Mouse (Mus musculus) embryo, embryonic 9.5 days (tissue): ENCODE results near the gene Wdr75.

ENCODE experiments used
- DNase-seq: peaks from one replicate; pipeline ENCODE4 v3.0.0-alpha.2; 2017; ENCODE audit errors: extremely low spot score

The Wdr75 gene

GRCm38 (mm10) chr1:45794969-45795908, at the start of gene Wdr75:
TSS of gene Wdr75 (plus strand) at chr1:45795166.
- DNase-seq, result peak; percentile 95

- no peak for DNase-seq
Observed at GRCm38 (mm10) chr1:45755902-45756301, 39.1 kb upstream of the Wdr75 start.

GRCm38 (mm10) chr1:45756707-45757106, 38.3 kb upstream of the Wdr75 start:
- DNase-seq, result no peak

GRCm38 (mm10) chr1:45758011-45758410, 37.0 kb upstream of the Wdr75 start:
- DNase-seq, result no peak

- peak; percentile 15 for DNase-seq
Observed at GRCm38 (mm10) chr1:45760667-45761467, 34.1 kb upstream of the Wdr75 start.

- peak; percentile 19 for DNase-seq
Observed at GRCm38 (mm10) chr1:45761468-45761795, 33.5 kb upstream of the Wdr75 start.

GRCm38 (mm10) chr1:45765678-45766077, 29.3 kb upstream of the Wdr75 start:
- DNase-seq, result no peak

GRCm38 (mm10) chr1:45766123-45766522, 28.8 kb upstream of the Wdr75 start:
- peak; percentile 68 for DNase-seq

GRCm38 (mm10) chr1:45767533-45767932, 27.4 kb upstream of the Wdr75 start:
- peak; percentile 19 for DNase-seq

GRCm38 (mm10) chr1:45769321-45769720, 25.6 kb upstream of the Wdr75 start:
- no peak for DNase-seq

GRCm38 (mm10) chr1:45770051-45770450, 24.9 kb upstream of the Wdr75 start:
- DNase-seq, result no peak

GRCm38 (mm10) chr1:45780606-45781288, 14.2 kb upstream of the Wdr75 start:
- DNase-seq, result no peak

GRCm38 (mm10) chr1:45816889-45817288, 21.9 kb downstream of the Wdr75 start:
- DNase-seq, result peak; percentile 18

- no peak for DNase-seq
Observed at GRCm38 (mm10) chr1:45818564-45818963, 23.6 kb downstream of the Wdr75 start.

- DNase-seq, result no peak
Observed at GRCm38 (mm10) chr1:45824441-45824840, 29.5 kb downstream of the Wdr75 start.

GRCm38 (mm10) chr1:45825140-45825539, 30.2 kb downstream of the Wdr75 start:
- DNase-seq, result peak; percentile 59

- DNase-seq, result no peak
Observed at GRCm38 (mm10) chr1:45825630-45826029, 30.7 kb downstream of the Wdr75 start.

- DNase-seq, result no peak
Observed at GRCm38 (mm10) chr1:45826148-45826547, 31.2 kb downstream of the Wdr75 start.

- no peak for DNase-seq
Observed at GRCm38 (mm10) chr1:45826796-45827195, 31.8 kb downstream of the Wdr75 start.

GRCm38 (mm10) chr1:45830453-45831206, 35.7 kb downstream of the Wdr75 start:
- no peak for DNase-seq

- DNase-seq, result no peak
Observed at GRCm38 (mm10) chr1:45835362-45836063, 40.5 kb downstream of the Wdr75 start.
